Mouse (Mus musculus) limb, embryonic 14.5 days (tissue): Measurements from ENCODE around the gene Insl6. TPM values are rescaled to one million over a fixed set of nuclear protein-coding genes. Genes with fewer than 3 reads are reported as not detected.

Source experiments
- ATAC-seq: fragments of 200-750 bp; cut with Nextera tagmentation; 2 replicates; pipeline ENCODE4 v1.8.0; 2017; ENCODE audit warnings: low read depth, moderate number of reproducible peaks, moderate TSS enrichment; ENCODE audit not compliant: low FRiP score
- DNase-seq: peaks from one replicate; pipeline ENCODE4 v3.0.0-alpha.2; 2015; ENCODE audit warnings: low spot score
- H3K27ac ChIP-seq: fragments of 300-500 bp; sonication (generic); replicated peaks from 2 replicates; pipeline ENCODE4 v1.5.1; 2014; ENCODE audit warnings: low read depth, mild to moderate bottlenecking, low read length, moderate library complexity, mixed read lengths
- H3K27me3 ChIP-seq: fragments of 300-500 bp; sonication (generic); 2 replicates; pipeline ENCODE4 v1.6.1; 2014; ENCODE audit warnings: low read length, mixed read lengths; ENCODE audit not compliant: control insufficient read depth, insufficient read depth
- H3K36me3 ChIP-seq: fragments of 300-500 bp; sonication (generic); 2 replicates; pipeline ENCODE4 v1.6.1; 2014; ENCODE audit warnings: mild to moderate bottlenecking, low read length, moderate library complexity, mixed read lengths; ENCODE audit not compliant: control insufficient read depth, insufficient read depth
- H3K4me1 ChIP-seq: fragments of 300-500 bp; sonication (generic); 2 replicates; pipeline ENCODE4 v1.6.1; 2014; ENCODE audit warnings: antibody characterized with exemption, low read length, mixed read lengths; ENCODE audit not compliant: control insufficient read depth, insufficient read depth
- H3K4me2 ChIP-seq: fragments of 300-500 bp; sonication (generic); replicated peaks from 2 replicates; pipeline ENCODE4 v1.6.1; 2014; ENCODE audit warnings: low read depth, mild to moderate bottlenecking, low read length, moderate library complexity; ENCODE audit not compliant: severe bottlenecking
- H3K4me3 ChIP-seq: fragments of 300-500 bp; sonication (generic); replicated peaks from 2 replicates; pipeline ENCODE4 v1.5.1; 2014; ENCODE audit warnings: low read length
- H3K9ac ChIP-seq: fragments of 300-500 bp; sonication (generic); 2 replicates; pipeline ENCODE4 v1.6.1; 2014; ENCODE audit warnings: mild to moderate bottlenecking, low read depth, low read length, moderate library complexity; ENCODE audit not compliant: severe bottlenecking
- H3K9me3 ChIP-seq: fragments of 300-500 bp; sonication (generic); 2 replicates; pipeline ENCODE4 v1.6.1; 2016; ENCODE audit warnings: low read length; ENCODE audit not compliant: control insufficient read depth
- POLR2A ChIP-seq: fragments of 200-500 bp; IDR thresholded peaks from 2 replicates; pipeline ENCODE4 v1.8.0; 2012; ENCODE audit warnings: inconsistent platforms, mild to moderate bottlenecking, moderate library complexity, borderline replicate concordance; ENCODE audit not compliant: insufficient read depth, insufficient read length; ENCODE audit errors: extremely low read depth
- WGBS: fragments of 180-500 bp; shearing (Covaris S2); extraction: QIAGEN DNeasy Blood & Tissue Kit; methylation state at CpG from one replicate; pipeline ENCODE4 v1.1.7; 2014; 5-methylcytosine and 5-hydroxymethylcytosine counted together
- polyA plus RNA-seq, 2 experiments: library from polyadenylated mRNA; depleted of rRNA in 1 of 2; stranded (reverse) in 1 of 2; unstranded in 1 of 2; fragments of >200 nt; fragmentation: Nextera tagmentation in 1 of 2; extraction: Ambion mirVana in 1 of 2; gene quantifications; 2 replicates each; pipeline versions ENCODE4 v1.2.1 to v1.2.3; 2012 to 2014

The Insl6 gene
- polyA plus RNA-seq, 2 experiments = 3.0 to 6.7 TPM

- no peaks in the 10 kb centered on the region for H3K9me3 ChIP-seq
- H3K9ac ChIP-seq = no peak overlapping the region
- TF ChIP-seq POLR2A = no peak
- H3K36me3 ChIP-seq = peaks cover 42% of the 10 kb centered on the region
- no peak overlapping the region for H3K4me2 ChIP-seq
- no peaks in the 10 kb centered on the region for H3K27me3 ChIP-seq
- no peaks in the 10 kb centered on the region for H3K4me1 ChIP-seq
- no peak for DNase-seq
- WGBS = 88% methylated on average over 2 of the region's 2 CpGs
- H3K4me3 ChIP-seq = no peak overlapping the region
- ATAC-seq = no peak
- H3K27ac ChIP-seq = no peak overlapping the region
Observed at GRCm38 (mm10) chr19:29302119-29302518, 23.0 kb downstream of the Insl6 start.

DNA sequence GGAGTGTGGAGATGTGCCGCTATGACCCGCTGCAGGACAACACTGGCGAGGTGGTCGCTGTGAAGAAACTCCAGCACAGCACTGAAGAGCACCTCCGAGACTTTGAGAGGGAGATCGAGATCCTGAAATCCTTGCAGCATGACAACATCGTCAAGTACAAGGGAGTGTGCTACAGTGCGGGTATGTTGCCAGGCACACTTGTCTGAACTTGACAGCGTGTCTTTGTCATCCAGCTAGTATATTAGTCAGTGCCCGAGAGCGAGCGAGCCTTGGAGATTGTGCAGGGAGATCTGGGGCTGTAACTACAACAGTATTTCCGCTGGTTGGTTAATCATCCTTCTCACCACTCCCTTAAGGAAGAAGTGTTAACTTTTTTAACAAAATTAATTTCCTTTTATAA is 24.2 kb downstream of the Insl6 start:
- Histone ChIP-seq H3K4me2 (no peak overlapping the region), H3K9ac (no peak overlapping the region), H3K36me3 (peaks cover 46% of the 10 kb centered on the region), H3K4me1 (no peaks in the 10 kb centered on the region), H3K9me3 (no peaks in the 10 kb centered on the region), H3K27me3 (no peaks in the 10 kb centered on the region), H3K4me3 (no peak overlapping the region), H3K27ac (no peak overlapping the region)
- ATAC-seq (no peak), DNase-seq (no peak)
- TF ChIP-seq POLR2A = no peak
- 87% methylated on average over 13 of the region's 13 CpGs for WGBS

DNA sequence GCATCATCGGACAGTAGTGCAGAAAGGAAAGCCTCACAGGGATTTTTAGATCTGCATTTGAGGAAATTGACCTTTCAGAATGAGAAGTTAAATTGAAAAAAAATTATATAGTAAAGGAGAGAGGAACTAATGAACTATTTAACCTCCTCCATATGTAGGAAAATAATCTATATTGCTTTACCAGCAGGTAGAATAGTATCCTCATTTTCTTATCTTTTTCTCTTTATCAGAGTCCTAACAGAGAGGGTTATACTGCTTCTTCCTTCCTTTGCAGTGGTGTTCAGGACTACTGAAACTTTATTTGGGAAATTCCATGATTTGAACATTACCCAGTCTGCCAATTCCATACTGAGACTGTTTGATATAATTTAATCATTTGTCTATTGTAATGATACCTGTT is 27.8 kb downstream of the Insl6 start:
- H3K9me3 ChIP-seq = no peaks in the 10 kb centered on the region

DNA sequence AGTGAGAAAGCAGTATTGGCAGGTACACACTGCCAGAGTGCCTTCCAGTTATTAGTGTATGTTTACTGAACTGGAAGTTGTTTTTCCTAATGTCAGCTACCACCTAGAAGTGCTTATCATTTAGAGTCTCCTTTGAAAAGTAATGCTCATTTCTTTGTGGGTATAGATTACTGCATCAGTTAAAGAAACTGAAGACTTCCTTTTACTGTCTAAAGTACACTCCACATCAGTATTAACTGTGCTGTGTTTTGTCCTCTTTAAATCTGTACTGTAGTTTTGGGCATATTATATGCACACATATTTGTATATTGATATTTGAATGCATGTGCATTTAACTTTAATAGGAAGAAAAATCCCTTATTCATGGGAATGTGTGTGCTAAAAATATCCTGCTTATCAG is 29.0 kb downstream of the Insl6 start:
- no peaks in the 10 kb centered on the region for H3K27me3 ChIP-seq
- no peak for ATAC-seq
- no peak overlapping the region for H3K9ac ChIP-seq
- H3K4me3 ChIP-seq = no peak overlapping the region
- H3K4me2 ChIP-seq = no peak overlapping the region
- peaks cover 48% of the 10 kb centered on the region for H3K36me3 ChIP-seq
- no peak for DNase-seq
- H3K27ac ChIP-seq = no peak overlapping the region
- no peaks in the 10 kb centered on the region for H3K9me3 ChIP-seq
- no peaks in the 10 kb centered on the region for H3K4me1 ChIP-seq
- no peak for TF ChIP-seq POLR2A

More for the DNA sequence above, 27.8 kb downstream of the Insl6 start:
- peaks cover 42% of the 10 kb centered on the region for H3K36me3 ChIP-seq
- ATAC-seq (no peak), DNase-seq (no peak)
- H3K27me3 ChIP-seq = no peaks in the 10 kb centered on the region
- no peaks in the 10 kb centered on the region for H3K4me1 ChIP-seq
- no peak overlapping the region for H3K4me3 ChIP-seq
- WGBS = 98% methylated on average over 1 of the region's 1 CpGs
- H3K27ac ChIP-seq = no peak overlapping the region
- no peak overlapping the region for H3K9ac ChIP-seq
- H3K4me2 ChIP-seq = no peak overlapping the region
- TF ChIP-seq POLR2A = no peak

DNA sequence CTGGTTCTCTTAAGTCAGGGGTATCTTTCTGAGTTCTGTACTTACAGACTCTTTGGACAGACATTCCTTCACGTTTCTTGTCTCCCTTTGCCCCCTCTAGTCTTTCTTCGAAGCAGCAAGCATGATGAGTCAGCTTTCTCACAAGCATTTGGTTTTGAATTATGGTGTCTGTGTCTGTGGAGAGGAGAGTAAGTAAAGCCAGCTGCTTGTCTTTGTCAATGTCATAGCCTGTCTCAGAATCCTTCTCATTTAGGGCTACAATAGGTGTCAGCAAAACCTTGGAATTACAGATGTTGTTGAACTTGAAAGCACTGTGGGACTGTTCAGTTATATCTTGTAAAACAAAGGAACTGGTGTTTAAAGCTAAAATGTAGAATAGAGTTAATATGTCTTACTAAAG is 30.4 kb downstream of the Insl6 start:
- peaks cover 42% of the 10 kb centered on the region for H3K36me3 ChIP-seq
- DNase-seq = no peak
- H3K4me3 ChIP-seq = no peak overlapping the region

GRCm38 (mm10) chr19:29292546-29292945 is 32.6 kb downstream of the Insl6 start:
- no peaks in the 10 kb centered on the region for H3K4me1 ChIP-seq
- ATAC-seq (no peak), DNase-seq (no peak)
- H3K9me3 ChIP-seq = no peaks in the 10 kb centered on the region
- no peak overlapping the region for H3K27ac ChIP-seq
- H3K36me3 ChIP-seq = peaks cover 36% of the 10 kb centered on the region
- no peak overlapping the region for H3K4me2 ChIP-seq
- no peaks in the 10 kb centered on the region for H3K27me3 ChIP-seq
- TF ChIP-seq POLR2A = no peak
- no peak overlapping the region for H3K4me3 ChIP-seq
- 81% methylated on average over 4 of the region's 4 CpGs for WGBS
- H3K9ac ChIP-seq = no peak overlapping the region

More for the DNA sequence above, 30.4 kb downstream of the Insl6 start:
- ATAC-seq = no peak
- Histone ChIP-seq H3K9me3 (no peaks in the 10 kb centered on the region), H3K4me2 (no peak overlapping the region), H3K27me3 (no peaks in the 10 kb centered on the region), H3K4me1 (no peaks in the 10 kb centered on the region), H3K9ac (no peak overlapping the region), H3K27ac (no peak overlapping the region)
- 54% methylated on average over 2 of the region's 2 CpGs for WGBS
- no peak for TF ChIP-seq POLR2A
